Mouse (Mus musculus): Measurements from ENCODE around the gene Dmrtc1a.
"Not testable (repeated sequence)": the region's sequence is repeated elsewhere in the genome, so short reads cannot be mapped to it uniquely, and the experiment has no call there.

GRCm38 (mm10) chrX:102914823-102915222 is 6.3 kb upstream of the Dmrtc1a start:
- not testable (repeated sequence) for TF ChIP-seq GATA1, TAL1 (IDR thresholded peaks at IDR 0.05; ENCODE audit: low read length)

Measured in erythroblast, embryonic 14.5 days (primary cell).